ENCODE assay signal across 13 mouse cellular contexts in genomic region chr10:37978899-37979539, GRCm38 (mm10).
"Had no signal": no experiment of that assay in that cellular context is flagged by ENCODE, and none has a peak within 500 bp of the region (broad histone marks: within the 10 kb centered on the region; RNA-seq: fewer than 3 reads in every experiment).

No protein-coding gene starts in this region.

- H3K4me3 ChIP-seq: kidney, embryonic 15.5 days; limb, embryonic 13.5 days; midbrain, embryonic 12.5 days; neural tube, embryonic 13.5 days had no signal

- H3K4me1 ChIP-seq: kidney, embryonic 15.5 days; limb, embryonic 13.5 days; midbrain, embryonic 12.5 days; neural tube, embryonic 13.5 days had no signal

- DNase-seq: kidney, adult 18-20 months; kidney, postnatal 14 days; left cerebral cortex, postnatal 4 days; lung, adult 2 months; lung, postnatal 10 days; lung, postnatal 4 days; right cerebral cortex, postnatal 14 days had no signal

- H3K27ac ChIP-seq: kidney, embryonic 15.5 days; limb, embryonic 13.5 days; liver, embryonic 14.5 days; midbrain, embryonic 12.5 days; neural tube, embryonic 13.5 days had no signal

- ATAC-seq: midbrain, embryonic 16.5 days had no signal
